Mouse (Mus musculus): ENCODE data around the gene Dock10.
A peak's percentile ranks its signal among the peaks of the same experiment; 100 is the strongest.
"Not testable (repeated sequence)": the region's sequence is repeated elsewhere in the genome, so short reads cannot be mapped to it uniquely, and the experiment has no call there.

Dock10 gene

DNA sequence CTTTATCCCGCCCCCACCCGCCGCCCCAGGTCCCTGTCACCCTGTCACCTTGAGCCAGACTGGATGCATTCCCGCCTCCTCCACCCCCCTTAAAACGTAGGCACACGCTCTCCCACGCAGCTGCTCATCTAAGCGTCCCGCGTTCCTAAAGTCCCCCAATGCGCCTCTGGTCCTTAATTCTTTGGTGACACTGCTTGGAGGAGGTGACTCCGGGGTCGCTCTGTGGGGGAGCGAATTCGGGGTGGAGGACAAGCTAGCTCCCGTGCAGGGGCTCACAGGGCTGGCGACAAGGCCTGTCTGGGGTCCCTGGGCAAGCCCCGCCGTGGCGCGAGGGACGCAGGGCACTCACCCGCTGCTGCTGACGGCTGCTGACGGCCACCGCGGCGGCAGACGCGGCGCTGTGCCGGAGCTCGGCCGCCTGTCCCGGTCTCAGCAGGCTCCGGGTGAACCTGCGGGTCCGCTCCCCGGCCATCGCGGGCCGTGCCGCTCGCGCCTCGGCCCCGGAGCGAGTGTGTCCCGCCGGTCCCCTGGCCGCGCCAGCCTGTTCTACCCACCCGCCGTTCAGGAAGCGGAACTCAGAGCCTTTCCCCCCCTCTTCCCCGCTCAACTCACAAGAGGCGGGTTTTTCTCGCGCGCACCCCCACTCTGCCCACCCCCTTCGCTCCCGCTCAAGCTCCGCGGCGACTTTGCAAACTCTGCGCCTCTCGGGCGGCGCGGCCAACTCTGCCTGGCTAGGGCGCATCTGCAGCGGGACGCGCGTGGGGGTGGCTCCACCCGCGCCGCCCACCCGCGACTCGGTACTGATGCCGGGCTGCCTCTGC is at the start of gene Dock10:
Gene Dock10 (minus strand): TSS at position 551 of the 821 bp plus-strand sequence.
- peak in 1 of 2 experiments; percentile 9 for DNase-seq

DNA sequence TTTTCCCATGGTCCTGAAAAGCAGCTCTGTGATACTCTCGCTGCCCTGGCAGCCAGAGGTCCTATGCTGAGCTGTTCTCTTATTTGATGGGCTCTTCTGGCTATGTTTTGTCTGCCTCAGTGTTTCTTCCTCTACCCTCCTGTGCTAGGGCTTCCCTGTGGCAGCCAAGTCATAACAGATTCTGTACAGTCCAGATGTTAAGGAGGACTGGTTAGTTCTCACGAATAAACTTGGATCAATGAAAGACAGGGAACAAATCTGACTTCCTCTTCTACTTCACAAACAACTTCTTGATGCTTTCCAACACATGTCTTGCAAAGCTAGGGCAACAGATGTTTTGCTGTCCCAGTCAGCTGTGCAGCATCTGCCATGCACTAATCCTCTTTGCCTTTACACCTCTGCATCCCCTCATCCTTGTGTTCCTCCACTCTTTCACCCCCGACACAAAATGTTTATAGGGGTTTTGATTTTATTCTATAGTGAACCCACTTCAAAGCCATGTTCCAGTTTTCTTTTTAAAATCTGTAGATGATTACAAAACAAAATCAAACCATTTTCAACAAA is 48.6 kb upstream of the Dock10 start:
- DNase-seq, result no peak

DNA sequence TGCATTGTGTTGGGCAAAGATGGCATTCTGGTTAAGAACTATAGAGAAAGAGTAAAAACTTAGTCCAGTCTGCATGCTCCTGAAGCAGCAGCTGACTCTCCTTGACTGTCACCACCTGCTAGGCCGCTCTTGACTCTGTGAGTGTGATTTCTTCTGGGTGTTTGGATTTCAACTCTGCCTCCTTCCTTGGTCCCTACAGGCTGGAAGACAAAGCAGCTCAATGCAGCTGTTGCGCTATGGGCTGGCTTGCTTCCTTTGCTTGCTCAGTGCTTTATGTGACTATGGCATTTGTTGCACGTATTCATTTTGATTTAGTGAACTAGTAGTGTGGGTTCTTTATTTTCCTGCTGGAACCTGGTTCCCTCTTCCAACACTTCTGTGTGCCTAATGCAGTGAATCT is 43.7 kb upstream of the Dock10 start:
- no peak for DNase-seq

DNA sequence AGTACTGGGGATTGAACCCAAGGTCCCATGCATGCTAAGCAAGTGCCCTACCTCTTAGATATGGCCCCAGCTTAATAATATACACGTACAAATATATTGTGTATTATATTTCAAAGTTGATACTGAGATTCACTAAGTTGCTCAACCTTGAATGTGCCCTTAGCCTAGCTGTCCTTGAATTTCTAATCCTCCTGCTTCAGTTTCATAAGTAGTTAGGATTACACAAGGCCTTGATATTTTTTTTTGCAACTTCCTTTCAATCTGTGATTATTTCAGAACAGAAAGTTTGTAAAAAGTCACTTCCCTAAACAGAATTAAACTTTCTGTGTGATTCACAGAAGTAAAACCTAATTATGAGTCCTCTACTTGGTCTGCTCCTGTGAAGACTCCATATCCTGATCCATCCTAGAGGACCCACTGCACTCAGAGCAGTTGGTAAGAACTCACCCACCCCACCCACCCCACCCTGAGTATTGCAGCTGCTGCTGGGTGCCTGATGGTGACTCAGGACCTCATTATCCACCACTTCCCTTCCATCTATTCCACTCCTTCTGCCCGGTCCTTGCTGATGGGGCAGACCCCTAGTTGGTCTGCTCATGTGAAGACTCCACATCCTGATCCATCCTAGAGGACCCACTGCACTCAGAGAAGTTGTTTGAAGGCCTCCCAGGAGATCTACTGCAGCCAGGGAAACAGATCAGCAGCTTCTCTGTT is 26.9 kb upstream of the Dock10 start:
- DNase-seq, result no peak

DNA sequence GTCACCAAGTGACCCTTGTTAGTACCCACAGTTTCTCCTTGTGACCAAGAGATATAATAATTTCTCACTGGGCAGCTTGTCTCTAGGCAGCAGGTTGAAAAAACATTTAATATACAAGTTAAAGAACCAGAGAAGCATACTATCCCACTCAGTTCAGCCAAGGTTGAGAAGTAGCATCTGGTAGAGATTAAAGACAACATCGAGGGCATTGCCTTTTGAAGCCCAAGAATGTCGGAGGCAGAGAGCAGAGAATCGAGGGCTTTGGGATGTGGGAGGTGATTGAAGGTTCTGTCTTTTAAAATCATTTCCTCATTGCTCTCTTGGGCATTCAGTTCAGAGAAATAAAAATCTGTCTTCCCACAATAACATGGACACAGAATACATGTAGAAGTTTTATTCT is 25.8 kb upstream of the Dock10 start:
- no peak for DNase-seq

DNA sequence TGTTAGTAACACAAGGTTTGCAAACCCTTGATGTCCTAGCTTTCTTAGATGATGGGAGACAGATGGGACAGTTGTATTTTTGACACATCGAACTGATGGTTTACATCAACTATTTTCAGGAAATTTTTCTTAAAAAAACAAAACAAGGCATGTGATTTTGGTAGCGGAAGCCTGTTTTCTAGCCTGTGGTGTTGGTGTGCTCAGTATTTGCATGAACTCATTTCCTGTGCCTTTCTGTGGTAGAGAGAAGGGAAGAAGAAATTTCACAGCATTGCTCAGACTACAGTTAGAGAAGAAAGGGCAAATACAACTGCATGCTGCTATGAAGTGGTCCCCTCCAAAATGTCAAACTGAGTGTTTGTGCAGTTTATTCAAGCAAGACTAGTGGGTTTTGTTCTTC is 7.2 kb upstream of the Dock10 start:
- no peak for DNase-seq

DNA sequence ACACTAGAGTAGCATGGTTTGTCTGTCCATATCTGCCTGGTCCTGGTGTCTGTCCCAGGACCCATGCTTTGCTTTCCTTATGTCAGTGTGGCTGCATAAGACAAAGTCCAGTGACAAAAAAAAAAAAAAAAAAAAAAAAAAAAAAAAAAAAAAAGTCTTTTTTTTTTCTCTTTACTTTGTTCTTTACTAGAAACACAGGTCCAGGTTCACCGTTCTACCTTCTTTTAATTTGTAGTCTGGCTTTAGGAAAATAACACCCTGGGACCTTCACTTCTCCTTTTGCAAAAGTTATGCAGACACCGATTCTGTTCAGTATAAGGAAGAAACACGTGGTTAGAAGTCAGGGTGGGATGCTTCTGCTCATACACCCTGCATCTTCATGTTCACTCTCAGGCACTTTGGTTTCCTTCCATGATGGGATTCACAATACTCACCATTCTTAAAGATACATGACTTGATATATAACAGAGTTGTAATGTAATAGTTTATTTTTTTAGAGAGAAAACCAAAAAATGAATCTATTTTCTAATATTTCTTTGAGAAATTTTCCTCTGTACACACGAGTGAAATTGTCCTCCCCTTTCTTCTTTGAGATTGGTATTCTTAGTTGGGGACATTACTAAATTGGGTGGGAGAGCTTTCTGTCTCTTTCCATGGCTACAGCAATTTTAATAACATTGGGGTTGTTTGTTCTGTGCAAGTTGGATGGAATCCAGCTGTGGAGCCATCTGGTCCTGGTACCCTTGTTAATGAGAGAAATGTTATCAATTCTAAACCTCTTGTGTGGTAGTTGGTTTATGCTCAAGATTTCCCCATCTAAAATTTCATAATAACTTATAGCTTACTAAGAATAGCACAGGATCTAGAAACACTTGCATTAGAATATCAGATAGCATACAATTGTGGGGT is 5.0 kb upstream of the Dock10 start:
- DNase-seq, result no peak

DNA sequence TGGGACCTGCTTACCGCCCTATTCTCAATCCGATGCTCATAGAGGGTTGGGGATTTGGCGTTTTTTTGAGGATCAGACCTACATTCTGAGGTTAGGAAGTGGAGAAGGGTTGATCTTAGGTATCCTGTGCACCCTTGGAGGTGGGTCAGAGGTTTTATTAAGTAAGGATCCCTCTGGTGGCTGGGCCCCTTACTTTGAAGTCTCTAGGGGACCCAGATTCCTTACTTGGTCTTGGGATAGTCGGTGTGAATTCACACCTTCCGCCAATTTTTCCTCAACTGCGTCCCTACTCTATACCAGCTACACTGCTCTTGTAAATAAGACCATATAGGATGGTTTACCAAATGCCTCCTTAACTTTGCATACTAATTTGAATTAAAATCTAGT is 464 bp upstream of the Dock10 start:
- no peak for DNase-seq

DNA sequence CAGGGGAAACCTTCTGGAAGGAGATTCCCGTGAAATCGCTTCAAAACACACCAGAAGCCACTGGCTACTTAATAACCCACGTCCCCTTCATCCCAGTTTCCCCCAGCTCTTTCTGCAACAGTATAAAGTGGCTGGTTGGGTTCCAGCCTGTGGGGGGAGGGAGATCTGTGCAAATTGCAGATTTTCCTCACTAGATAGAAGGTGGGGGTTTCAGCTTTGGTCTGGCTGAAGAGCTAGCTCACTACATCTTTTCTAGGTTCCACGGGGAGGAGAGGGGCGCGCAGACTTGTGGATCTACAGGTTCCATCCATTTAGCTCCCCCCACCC is 714 bp downstream of the Dock10 start:
- DNase-seq, result no peak

DNA sequence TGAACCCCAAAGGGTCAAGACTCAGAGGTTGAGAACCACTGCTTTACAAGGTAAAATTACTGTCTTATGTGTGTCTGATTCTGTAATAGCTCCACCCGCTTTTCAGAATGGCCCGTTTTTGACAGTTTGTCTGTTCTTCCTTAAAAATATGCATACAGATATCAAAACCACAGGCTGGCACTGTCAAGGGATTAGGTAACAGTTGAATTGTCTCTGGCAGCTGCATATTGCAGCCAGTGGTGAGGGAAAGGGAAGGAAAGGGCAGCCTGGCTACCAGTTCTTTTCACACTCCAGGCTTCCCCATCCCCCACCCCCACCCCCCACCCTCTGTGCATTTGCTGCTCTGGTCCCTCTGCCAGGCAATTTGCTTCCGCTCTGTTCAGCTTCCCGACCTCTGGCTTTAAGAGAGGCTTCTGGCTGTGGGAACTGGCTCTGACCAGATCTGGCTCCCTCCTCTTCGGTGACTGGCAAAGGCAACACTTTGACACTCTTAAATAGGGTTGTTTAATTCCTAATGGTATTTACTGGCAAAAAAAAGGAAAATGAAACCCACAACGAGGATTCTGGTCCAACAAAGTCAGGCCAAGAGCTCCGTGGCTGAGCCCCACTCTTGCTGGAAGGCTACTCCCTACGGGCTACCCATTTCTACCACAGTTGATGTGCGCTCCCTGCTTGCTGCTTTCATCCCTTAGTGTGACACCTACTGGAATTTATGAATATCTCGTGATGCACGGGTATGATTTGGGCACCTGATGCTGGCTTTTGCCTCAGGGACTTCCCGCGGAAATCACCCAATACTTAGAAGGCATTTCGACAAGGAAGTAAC is 1.3 kb downstream of the Dock10 start:
- peak; percentile 13 for DNase-seq

DNA sequence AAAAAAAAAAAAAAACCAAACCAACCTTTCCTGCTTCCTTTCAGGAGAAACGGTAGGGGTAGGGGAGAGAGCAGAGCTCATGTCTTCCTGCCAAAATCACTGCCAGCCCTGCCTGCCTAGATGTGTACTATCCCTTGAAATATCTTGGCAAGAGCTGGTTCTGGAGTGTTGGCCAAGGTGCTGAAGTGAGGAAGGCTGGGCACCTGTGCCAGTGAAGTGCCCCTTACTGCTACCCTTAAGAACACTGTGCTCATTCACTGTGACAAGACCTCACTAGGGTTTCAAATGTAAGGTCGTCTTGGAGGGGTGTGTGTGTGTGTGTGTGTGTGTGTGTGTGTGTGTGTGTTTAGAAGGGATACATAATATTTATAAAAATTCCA is 2.3 kb downstream of the Dock10 start:
- DNase-seq, result no peak

DNA sequence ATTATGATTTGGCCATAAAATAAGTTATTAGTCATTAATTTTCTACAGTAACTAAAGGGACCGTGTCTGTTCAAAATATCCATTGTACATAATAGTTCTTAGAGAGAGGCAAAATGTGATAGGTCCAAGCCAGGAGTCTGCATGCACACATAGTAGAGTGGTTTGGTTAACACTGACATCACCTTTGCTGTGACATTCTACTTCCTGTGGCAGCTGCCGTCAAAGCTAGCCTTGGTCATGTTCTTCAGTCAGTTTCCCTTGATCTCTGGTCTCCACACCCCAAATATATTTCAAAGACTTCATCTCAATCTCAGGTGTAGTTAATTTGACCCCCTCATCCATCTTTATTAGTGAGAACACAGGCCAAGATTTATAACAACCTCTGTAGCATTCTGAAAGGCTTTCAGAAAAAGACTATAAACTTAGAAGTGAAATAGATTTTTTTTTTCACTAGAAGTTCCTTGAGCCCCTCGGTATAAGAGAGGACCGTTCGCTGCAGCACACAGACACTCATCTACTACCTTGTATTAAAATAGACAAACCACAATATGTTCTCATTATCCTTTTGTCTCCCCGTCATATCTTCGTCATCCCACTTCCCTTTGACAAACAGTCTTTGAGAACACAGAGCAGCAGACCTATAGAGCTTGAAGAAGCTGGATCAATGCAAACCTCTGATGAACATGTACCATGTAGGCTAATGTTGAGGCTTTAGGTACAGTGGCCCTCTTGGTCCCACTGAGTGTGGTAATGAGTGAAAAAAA is 2.8 kb downstream of the Dock10 start:
- DNase-seq, result no peak

DNA sequence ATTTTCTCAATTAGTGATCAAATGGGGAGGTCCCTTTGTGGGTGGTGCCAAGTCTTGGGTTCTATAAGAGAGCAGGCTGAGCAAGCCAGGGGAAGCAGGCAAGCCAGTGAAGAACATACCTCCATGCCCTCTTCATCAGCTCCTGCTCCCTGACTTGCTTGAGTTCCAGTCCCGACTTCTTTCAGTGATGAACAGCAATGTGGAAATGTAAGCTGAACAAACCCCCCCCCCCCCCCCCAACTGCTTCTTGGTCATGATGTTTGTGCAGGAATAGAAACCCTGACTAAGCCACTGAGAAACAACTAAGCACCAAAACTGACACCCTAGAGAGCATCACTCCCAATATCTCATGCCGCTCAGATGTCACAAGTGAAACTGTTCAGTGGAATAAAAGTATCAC is 9.2 kb downstream of the Dock10 start:
- not testable (repeated sequence) for DNase-seq

DNA sequence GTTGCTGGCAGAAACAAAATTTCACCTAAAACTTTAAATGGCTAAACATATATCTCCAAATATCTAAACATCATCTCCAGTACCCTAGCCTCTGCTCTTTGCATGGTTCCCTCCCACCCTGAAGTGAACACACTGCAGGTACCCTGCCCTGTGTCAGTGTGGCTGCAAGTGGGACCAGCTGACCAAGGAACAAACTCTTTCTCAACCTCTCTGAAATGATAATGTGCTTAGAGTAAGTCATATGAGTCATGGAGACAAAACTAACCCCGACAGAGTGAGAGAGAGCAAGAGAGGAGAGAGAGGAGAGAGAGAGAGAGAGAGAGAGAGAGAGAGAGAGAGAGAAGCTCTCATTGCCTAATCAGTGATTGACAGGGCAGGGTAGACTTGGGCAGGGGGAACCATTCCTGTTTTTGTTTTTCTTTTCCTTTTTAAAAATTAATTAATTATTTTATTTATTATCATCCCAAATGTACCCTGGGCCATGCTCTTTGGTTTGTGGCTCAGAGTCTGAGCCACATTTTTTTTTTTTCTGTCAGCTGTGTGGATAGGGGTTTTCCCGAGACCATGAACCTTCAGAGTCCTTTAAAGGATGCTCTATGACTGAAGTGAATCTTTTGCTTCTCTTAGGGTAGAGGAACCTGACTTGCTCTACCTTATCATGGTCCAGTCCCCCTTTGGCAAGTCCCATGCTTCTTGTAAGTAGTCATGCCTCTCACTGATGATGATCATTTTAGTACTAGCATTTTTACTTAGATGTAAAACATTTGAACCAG is 11.4 kb downstream of the Dock10 start:
- DNase-seq, result no peak

DNA sequence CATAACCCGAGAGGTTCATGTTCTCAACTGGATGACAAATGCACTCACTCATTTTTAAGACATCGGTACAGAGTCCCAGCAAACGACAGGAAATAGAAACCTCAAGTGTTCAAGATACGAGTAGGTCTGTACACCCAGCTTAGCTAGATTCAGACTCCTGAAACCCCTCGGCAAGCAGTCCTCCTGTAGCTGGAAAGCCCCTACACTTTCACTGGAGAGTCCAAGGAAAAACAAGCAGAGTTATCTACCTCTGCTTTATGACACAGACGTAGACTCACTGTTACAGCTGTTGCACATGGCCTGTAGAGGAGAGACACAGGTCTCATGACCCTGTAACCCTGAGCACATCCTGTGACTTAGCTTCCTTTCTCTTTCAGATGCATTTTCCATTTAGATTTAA is 12.1 kb downstream of the Dock10 start:
- no peak for DNase-seq

DNA sequence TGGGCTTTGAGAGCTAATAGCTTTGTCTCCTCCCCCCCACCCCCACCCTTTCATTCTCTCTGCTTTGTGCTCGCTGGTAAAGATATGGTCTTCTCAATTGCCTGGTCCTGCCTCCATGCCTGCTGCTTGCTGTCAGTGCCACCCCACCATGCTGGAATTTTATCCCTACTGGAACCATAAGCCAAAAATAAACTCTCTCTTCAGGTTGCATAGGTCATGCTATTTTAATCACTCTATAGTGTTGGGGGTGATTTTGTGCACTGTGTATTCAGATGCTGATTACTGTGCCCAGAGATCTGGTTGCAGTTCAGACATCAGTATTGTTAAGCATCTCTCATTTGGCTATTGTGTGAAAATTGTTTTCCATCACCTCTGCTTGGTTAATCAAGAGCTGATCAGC is 18.9 kb downstream of the Dock10 start:
- DNase-seq, result no peak

DNA sequence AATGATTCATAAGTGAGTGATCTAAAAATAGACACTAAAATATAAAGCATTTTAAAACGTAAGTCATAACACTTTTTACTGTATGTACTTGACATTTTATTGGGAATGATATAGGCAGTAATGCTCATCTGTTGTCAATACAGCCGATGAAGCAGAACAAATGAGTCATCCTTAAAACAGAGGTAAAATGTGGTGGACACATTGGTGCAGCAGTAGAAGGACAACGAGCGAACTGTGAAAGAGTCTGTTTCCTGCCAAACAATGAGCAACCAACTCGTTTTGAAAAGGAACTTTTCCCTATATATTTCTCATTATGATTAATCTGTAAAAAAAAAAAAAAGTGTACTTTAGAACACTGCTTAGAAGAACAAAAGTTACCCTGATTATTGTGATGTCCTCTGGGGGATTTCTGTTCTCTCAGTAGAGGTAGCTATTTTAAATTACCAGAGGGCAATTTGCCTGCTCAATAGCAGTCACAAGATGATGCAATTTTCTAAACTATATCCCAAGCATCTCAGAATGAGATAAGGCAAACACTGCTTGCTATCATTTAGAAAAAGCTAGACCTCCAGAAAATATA is 20.4 kb downstream of the Dock10 start:
- no peak for DNase-seq

DNA sequence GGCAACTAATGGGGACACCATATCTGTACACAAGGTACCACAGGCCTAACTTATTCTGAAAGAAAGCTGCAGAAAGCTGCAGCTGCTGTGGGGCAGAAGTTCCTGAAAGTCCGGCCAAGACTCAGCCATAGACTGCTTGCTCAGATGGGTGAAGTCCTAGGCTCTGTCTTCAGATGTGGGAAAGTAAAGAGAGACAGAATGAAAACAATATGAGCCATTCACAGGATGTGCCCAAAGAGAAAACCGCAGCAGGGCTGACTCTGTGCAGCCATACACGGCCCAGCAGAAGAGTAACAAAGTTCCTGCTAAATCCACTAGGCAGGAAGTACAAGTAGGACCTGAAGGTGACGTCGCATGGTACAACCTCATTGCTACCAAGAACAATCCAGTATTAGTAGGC is 27.7 kb downstream of the Dock10 start:
- no peak for DNase-seq

DNA sequence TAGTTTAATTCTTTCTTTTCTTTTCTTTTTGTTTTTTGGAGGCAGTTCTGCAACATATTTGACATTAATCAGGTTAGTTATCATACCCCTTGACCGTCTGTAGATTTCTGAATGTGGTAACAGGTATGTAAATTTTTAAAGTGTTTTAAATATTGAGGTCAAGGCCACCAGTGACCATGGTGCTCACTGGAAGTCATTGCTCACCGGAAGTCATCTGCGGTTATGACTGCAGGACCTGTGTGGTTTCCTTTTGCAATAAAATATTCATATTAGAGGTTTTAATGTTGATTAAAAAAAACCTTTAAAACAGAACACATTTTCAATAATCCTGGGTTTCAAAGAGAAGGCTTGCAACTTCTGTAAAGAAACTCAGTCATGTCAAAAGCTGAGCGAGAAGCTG is 28.2 kb downstream of the Dock10 start:
- no peak for DNase-seq

DNA sequence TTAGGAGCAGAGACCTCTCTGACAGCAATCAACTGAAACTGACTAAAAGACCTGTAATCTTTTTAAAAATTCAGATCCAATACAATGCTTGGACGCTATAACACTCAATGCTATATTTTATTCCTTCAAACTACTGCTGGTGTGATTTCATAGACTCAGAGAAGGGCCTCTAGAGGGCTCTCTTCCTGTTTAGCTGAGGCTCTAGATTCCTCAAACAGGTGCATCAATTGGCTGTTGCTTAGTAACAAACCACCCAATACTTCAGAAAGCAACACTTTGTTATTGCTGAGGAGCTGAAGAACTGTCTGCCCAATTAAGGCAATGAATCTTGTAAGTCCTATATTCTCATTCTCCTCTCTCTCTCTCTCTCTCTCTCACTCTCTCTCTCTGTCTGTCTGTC is 30.1 kb downstream of the Dock10 start:
- DNase-seq, result no peak

All from kidney, adult 8-10 months (tissue).